Mouse (Mus musculus) hindbrain, postnatal 0 days (tissue): ENCODE data around the gene Rbms1. TPM values are rescaled to one million over a fixed set of nuclear protein-coding genes. Genes with fewer than 3 reads are reported as not detected.

Source experiments
- ATAC-seq: fragments of 200-750 bp; cut with Nextera tagmentation; 2 replicates; pipeline ENCODE4 v1.8.0; 2017; ENCODE audit warnings: mild to moderate bottlenecking, moderate TSS enrichment, moderate library complexity
- DNase-seq: peaks from one replicate; pipeline ENCODE4 v3.0.0-alpha.2; 2015; ENCODE audit warnings: low spot score
- H3K27ac ChIP-seq: fragments of 300-500 bp; sonication (generic); 2 replicates; pipeline ENCODE4 v1.5.1; 2014; ENCODE audit warnings: mild to moderate bottlenecking
- H3K27me3 ChIP-seq: fragments of 300-500 bp; sonication (generic); 2 replicates; pipeline ENCODE4 v1.6.1; 2014; ENCODE audit warnings: low read length, mixed read lengths; ENCODE audit not compliant: insufficient read depth
- H3K36me3 ChIP-seq: fragments of 300-500 bp; sonication (generic); 2 replicates; pipeline ENCODE4 v1.6.1; 2014; ENCODE audit warnings: low read length, mixed read lengths; ENCODE audit not compliant: insufficient read depth
- H3K4me1 ChIP-seq: fragments of 300-500 bp; sonication (generic); 2 replicates; pipeline ENCODE4 v1.6.1; 2014; ENCODE audit warnings: antibody characterized with exemption, low read length, mixed read lengths; ENCODE audit not compliant: insufficient read depth
- H3K4me2 ChIP-seq: fragments of 300-500 bp; sonication (generic); 2 replicates; pipeline ENCODE4 v1.6.1; 2014; ENCODE audit warnings: low read depth, mild to moderate bottlenecking, low read length, moderate library complexity, mixed read lengths
- H3K4me3 ChIP-seq: fragments of 300-500 bp; sonication (generic); 2 replicates; pipeline ENCODE4 v1.5.1; 2014; ENCODE audit warnings: low read length
- H3K9ac ChIP-seq: fragments of 300-500 bp; sonication (generic); replicated peaks from 2 replicates; pipeline ENCODE4 v1.6.1; 2014; ENCODE audit warnings: mild to moderate bottlenecking, low read length, moderate library complexity, mixed read lengths
- H3K9me3 ChIP-seq: fragments of 300-500 bp; sonication (generic); 2 replicates; pipeline ENCODE4 v1.6.1; 2016; ENCODE audit warnings: low read length, mixed read lengths
- CTCF ChIP-seq: IDR thresholded peaks from 2 replicates; pipeline ENCODE4 v1.5.1; 2016; ENCODE audit warnings: antibody characterized with exemption, control low read depth, low read depth
- WGBS: fragments of 180-500 bp; shearing (Covaris S2); extraction: QIAGEN DNeasy Blood & Tissue Kit; methylation state at CpG from one replicate; pipeline ENCODE4 v1.1.7; 2014; 5-methylcytosine and 5-hydroxymethylcytosine counted together
- polyA plus RNA-seq: library from polyadenylated mRNA; unstranded; fragments of >200 nt; fragmentation: Nextera tagmentation; extraction: Ambion mirVana; gene quantifications from 2 replicates; pipeline ENCODE4 v1.2.1, GENCODE M21; 2015
- total RNA-seq: library from RNA; depleted of rRNA; stranded (reverse); fragments of >200 nt; gene quantifications from 2 replicates; pipeline ENCODE4 v1.2.3, GENCODE M21; 2014

Rbms1 gene
- total and polyA plus RNA-seq, 2 experiments from 2014 or later, result 66.2 to 69.7 TPM

DNA sequence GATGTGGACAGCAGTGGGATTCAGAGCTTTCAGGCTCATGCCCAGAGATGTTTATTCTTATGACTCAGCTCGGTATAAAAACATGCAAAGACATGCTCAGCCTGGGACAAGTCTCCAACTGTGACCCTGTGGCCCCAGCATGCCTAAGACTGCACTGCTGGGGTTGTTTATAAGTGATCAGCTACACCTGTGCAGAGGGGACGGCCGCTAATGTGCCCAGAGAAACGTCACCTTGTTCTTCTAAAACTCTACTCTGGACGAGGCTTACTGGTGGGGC, 135.9 kb downstream of the Rbms1 start:
- WGBS, result 82% methylated on average over 5 of the region's 5 CpGs
- TF ChIP-seq CTCF, result no peak

DNA sequence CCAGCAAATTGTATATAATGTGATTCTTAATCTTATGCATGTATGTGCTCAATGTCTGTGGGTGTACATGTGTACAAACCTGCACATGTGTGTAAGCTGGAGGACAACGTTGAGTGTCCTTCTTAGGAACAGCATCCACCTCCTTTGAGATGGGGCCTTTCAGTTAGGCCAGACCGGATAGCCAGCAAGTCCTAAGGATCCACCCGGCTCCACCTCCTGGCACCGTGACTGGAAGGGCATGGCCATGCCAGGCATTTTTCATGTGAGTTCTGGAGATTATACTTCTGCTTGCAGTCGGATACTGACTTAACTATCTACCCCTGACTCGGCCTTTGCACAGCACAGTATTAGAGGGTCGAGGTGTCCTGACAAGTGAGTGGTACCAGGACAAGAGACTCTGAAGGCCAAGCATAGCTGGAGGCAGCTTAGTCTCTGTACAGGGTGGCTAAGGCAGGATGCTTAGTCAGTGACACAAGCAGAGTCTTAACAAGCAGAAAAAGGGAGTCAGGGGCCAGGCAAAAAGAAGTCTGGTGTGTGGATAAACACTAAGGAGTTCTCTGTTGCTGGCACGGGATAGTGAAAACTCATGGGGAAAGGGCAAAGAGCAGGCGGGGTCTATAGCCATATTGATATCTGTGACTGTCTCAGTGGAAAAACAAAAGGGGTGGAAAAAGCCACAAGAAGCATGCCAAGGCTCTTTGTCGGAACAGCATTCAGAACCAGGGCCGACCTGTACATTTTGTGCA, 136.4 kb downstream of the Rbms1 start:
- Histone ChIP-seq H3K9me3 (no peaks in the 10 kb centered on the region), H3K4me3 (no peak overlapping the region), H3K4me1 (no peaks in the 10 kb centered on the region), H3K27me3 (no peaks in the 10 kb centered on the region), H3K9ac (no peak overlapping the region), H3K4me2 (no peak overlapping the region), H3K36me3 (no peaks in the 10 kb centered on the region), H3K27ac (no peak overlapping the region)
- no peak for TF ChIP-seq CTCF
- WGBS, result 69% methylated on average over 11 of the region's 11 CpGs
- DNase-seq, result no peak
- no peak for ATAC-seq

More for the DNA sequence above, 135.9 kb downstream of the Rbms1 start:
- ATAC-seq (0 out of 2 replicates have a peak, but pooled peaks have one; percentile 15), DNase-seq (no peak)
- Histone ChIP-seq H3K9ac (no peak overlapping the region), H3K4me1 (no peaks in the 10 kb centered on the region), H3K27me3 (no peaks in the 10 kb centered on the region), H3K27ac (no peak overlapping the region), H3K9me3 (no peaks in the 10 kb centered on the region), H3K4me3 (no peak overlapping the region), H3K36me3 (no peaks in the 10 kb centered on the region), H3K4me2 (no peak overlapping the region)

DNA sequence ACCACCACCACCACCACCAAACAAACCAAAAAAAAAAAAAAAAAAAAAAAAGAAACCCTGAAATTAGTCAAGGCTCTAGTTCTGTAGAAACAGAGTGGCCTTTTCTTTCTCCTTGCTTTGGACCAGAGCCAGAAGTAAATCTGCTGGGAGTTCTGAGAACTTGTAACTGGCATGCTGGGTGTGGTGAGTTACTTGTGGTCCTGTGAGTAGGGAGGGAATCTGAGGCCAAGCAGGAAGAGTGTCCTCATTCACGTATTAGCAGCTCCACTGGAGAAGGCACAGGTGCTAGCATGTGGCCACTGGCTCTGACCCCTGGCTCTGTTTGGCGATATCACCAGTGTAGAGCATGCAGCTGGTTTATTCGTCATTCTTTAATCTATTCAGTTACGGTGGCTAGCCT, 137.3 kb downstream of the Rbms1 start:
- TF ChIP-seq CTCF, result no peak
- 0 out of 2 replicates have a peak, but pooled peaks have one; percentile 32 for ATAC-seq
- no peaks in the 10 kb centered on the region for H3K9me3 ChIP-seq
- H3K9ac ChIP-seq, result no peak overlapping the region
- H3K27me3 ChIP-seq, result no peaks in the 10 kb centered on the region
- H3K36me3 ChIP-seq, result no peaks in the 10 kb centered on the region
- no peak for DNase-seq
- H3K4me1 ChIP-seq, result no peaks in the 10 kb centered on the region
- no peak overlapping the region for H3K4me3 ChIP-seq
- no peak overlapping the region for H3K27ac ChIP-seq
- H3K4me2 ChIP-seq, result no peak overlapping the region
- WGBS, result 52% methylated on average over 4 of the region's 4 CpGs

DNA sequence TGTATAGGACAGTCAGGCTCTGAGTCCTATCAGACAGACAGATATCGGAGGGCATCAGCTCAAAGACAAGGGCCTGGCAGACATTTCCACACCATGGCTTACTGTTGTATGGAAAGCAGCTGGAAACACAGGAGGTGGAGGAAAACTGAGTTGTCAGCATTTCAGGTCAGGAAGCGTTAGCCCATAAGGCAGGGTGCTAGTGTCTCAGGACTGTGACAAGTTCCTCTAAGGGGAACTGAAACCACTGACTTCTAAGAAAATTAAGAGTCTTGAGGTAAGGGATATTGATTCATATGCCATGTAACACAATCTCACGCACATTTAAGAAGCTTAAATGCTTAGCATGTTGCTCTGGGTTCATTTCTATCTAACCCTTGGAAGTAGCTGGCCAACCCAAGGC, 141.4 kb downstream of the Rbms1 start:
- Histone ChIP-seq H3K36me3 (no peaks in the 10 kb centered on the region), H3K27ac (no peak overlapping the region)

GRCm38 (mm10) chr2:60818632-60819031, 144.4 kb downstream of the Rbms1 start:
- H3K9me3 ChIP-seq, result no peaks in the 10 kb centered on the region
- no peak for TF ChIP-seq CTCF
- H3K27me3 ChIP-seq, result no peaks in the 10 kb centered on the region
- H3K27ac ChIP-seq, result no peak overlapping the region
- no peak overlapping the region for H3K4me3 ChIP-seq
- no peak overlapping the region for H3K9ac ChIP-seq
- WGBS, result 35% methylated on average over 2 of the region's 2 CpGs
- H3K4me2 ChIP-seq, result no peak overlapping the region
- DNase-seq, result no peak
- ATAC-seq, result no peak
- no peaks in the 10 kb centered on the region for H3K36me3 ChIP-seq
- H3K4me1 ChIP-seq, result peaks cover 6% of the 10 kb centered on the region; the same call in 1 of the 2 replicates

More for the DNA sequence above, 141.4 kb downstream of the Rbms1 start:
- Histone ChIP-seq H3K27me3 (no peaks in the 10 kb centered on the region), H3K9ac (no peak overlapping the region), H3K4me2 (no peak overlapping the region), H3K4me3 (no peak overlapping the region), H3K4me1 (no peaks in the 10 kb centered on the region), H3K9me3 (no peaks in the 10 kb centered on the region)
- no peak for ATAC-seq
- no peak for DNase-seq
- TF ChIP-seq CTCF, result no peak
- WGBS, result 80% methylated on average over 3 of the region's 3 CpGs

GRCm38 (mm10) chr2:60816307-60816706, 146.7 kb downstream of the Rbms1 start:
- DNase-seq, result no peak
- no peaks in the 10 kb centered on the region for H3K9me3 ChIP-seq

DNA sequence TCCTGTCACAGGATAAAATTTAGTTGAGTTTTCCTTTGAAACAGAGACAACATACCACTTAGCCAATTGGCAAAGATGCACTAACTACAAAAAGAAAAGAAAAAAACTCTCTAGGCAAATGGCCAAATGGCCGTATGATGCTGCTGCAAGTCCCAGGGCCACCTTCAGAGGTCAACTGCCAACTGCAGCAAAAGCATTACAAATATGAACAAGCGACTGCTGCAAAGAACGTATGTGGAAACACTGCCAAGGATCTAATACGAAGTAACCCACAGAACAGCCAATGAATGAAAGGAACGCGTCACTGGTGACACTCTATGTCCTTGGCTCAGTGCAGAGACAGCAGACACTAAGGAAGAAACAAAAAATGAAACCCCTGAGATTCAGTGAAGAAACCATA, 148.2 kb downstream of the Rbms1 start:
- Histone ChIP-seq H3K36me3 (no peaks in the 10 kb centered on the region), H3K9ac (no peak overlapping the region), H3K4me1 (peaks cover 6% of the 10 kb centered on the region; the same call in 1 of the 2 replicates), H3K27ac (no peak overlapping the region), H3K27me3 (no peaks in the 10 kb centered on the region), H3K9me3 (no peaks in the 10 kb centered on the region), H3K4me2 (0 out of 2 replicates have a peak overlapping the region, but pooled peaks have one; percentile 0), H3K4me3 (no peak overlapping the region)
- ATAC-seq (peak; percentile 60; the same call in 1 of the 2 replicates), DNase-seq (peak; percentile 44)
- no peak for TF ChIP-seq CTCF
- 29% methylated on average over 6 of the region's 6 CpGs for WGBS

More at GRCm38 (mm10) chr2:60816307-60816706, 146.7 kb downstream of the Rbms1 start:
- no peaks in the 10 kb centered on the region for H3K27me3 ChIP-seq
- H3K36me3 ChIP-seq, result no peaks in the 10 kb centered on the region
- H3K9ac ChIP-seq, result no peak overlapping the region
- H3K27ac ChIP-seq, result no peak overlapping the region
- no peak for TF ChIP-seq CTCF
- WGBS, result 63% methylated on average over 2 of the region's 2 CpGs
- H3K4me3 ChIP-seq, result no peak overlapping the region
- ATAC-seq, result no peak
- H3K4me1 ChIP-seq, result peaks cover 6% of the 10 kb centered on the region; the same call in 1 of the 2 replicates
- H3K4me2 ChIP-seq, result no peak overlapping the region
